Mouse (Mus musculus) E14TG2a.4 (cell line): ENCODE data around the gene Ackr4.

Source experiments
- CTCF ChIP-seq: conservative IDR thresholded peaks from 2 replicates; pipeline ENCODE4 v1.5.1; 2014; ENCODE audit warnings: low read length
- NANOG ChIP-seq: IDR thresholded peaks from 2 replicates; pipeline ENCODE4 v1.6.1; 2014; ENCODE audit warnings: borderline replicate concordance, low read length, mixed read lengths
- POU5F1 ChIP-seq: IDR thresholded peaks from 2 replicates; pipeline ENCODE4 v1.6.1; 2014; ENCODE audit warnings: low read length, borderline replicate concordance

- no peak for TF ChIP-seq CTCF
- no peak for TF ChIP-seq NANOG
- no peak for TF ChIP-seq POU5F1
These were observed 62.2 kb downstream of the Ackr4 start for GRCm38 (mm10) chr9:104064571-104064970.
